Mouse (Mus musculus) kidney, adult 2 months (tissue): Measurements from ENCODE around the gene Rhoa. TPM values are rescaled to one million over a fixed set of nuclear protein-coding genes. Genes with fewer than 3 reads are reported as not detected.

ENCODE experiments used
- DNase-seq: peaks from one replicate; pipeline ENCODE4 v3.0.0; 2021
- H3K27ac ChIP-seq: fragments of 200-500 bp; 2 replicates; pipeline ENCODE4 v1.5.1; 2012; ENCODE audit warnings: low read depth, low read length, control low read depth, inconsistent platforms; ENCODE audit not compliant: insufficient read depth
- H3K27me3 ChIP-seq: fragments of 200-500 bp; replicated peaks from 2 replicates; pipeline ENCODE4 v1.6.1; 2012; ENCODE audit warnings: mild to moderate bottlenecking, moderate library complexity, low read length, inconsistent platforms; ENCODE audit not compliant: control insufficient read depth, insufficient read depth
- H3K36me3 ChIP-seq: fragments of 200-500 bp; 2 replicates; pipeline ENCODE4 v1.6.1; 2012; ENCODE audit warnings: mild to moderate bottlenecking, moderate library complexity, low read length, inconsistent platforms; ENCODE audit not compliant: control insufficient read depth, insufficient read depth
- H3K4me1 ChIP-seq: fragments of 200-500 bp; 2 replicates; pipeline ENCODE4 v1.6.1; 2011; ENCODE audit warnings: low read length; ENCODE audit not compliant: control insufficient read depth, insufficient read depth
- H3K4me3 ChIP-seq: fragments of 200-500 bp; 2 replicates; pipeline ENCODE4 v1.5.1; 2011; ENCODE audit warnings: mild to moderate bottlenecking, low read depth, low read length, control low read depth; ENCODE audit not compliant: insufficient read depth
- CTCF ChIP-seq: fragments of 200-500 bp; conservative IDR thresholded peaks from 2 replicates; pipeline ENCODE4 v1.5.1; 2011; ENCODE audit warnings: low read depth, mild to moderate bottlenecking, control low read depth, low read length, moderate library complexity, mixed read lengths; ENCODE audit not compliant: insufficient read depth, insufficient read length
- POLR2A ChIP-seq: fragments of 200-500 bp; IDR thresholded peaks from one replicate; pipeline ENCODE4 v1.6.1; 2011; ENCODE audit warnings: low read depth, low read length, control low read depth
- WGBS: fragments of 180-500 bp; shearing (Covaris S2); methylation state at CpG from one replicate; pipeline ENCODE4 v1.1.7; 2018; 5-methylcytosine and 5-hydroxymethylcytosine counted together
- polyA plus RNA-seq: library from polyadenylated mRNA; depleted of rRNA; stranded (reverse); fragments of >200 nt; gene quantifications from 2 replicates; pipeline ENCODE4 v1.2.3, GENCODE M21; 2012; rRNA removed

Gene Rhoa
- 125 and 179 TPM in 2 replicates for polyA plus RNA-seq

DNA sequence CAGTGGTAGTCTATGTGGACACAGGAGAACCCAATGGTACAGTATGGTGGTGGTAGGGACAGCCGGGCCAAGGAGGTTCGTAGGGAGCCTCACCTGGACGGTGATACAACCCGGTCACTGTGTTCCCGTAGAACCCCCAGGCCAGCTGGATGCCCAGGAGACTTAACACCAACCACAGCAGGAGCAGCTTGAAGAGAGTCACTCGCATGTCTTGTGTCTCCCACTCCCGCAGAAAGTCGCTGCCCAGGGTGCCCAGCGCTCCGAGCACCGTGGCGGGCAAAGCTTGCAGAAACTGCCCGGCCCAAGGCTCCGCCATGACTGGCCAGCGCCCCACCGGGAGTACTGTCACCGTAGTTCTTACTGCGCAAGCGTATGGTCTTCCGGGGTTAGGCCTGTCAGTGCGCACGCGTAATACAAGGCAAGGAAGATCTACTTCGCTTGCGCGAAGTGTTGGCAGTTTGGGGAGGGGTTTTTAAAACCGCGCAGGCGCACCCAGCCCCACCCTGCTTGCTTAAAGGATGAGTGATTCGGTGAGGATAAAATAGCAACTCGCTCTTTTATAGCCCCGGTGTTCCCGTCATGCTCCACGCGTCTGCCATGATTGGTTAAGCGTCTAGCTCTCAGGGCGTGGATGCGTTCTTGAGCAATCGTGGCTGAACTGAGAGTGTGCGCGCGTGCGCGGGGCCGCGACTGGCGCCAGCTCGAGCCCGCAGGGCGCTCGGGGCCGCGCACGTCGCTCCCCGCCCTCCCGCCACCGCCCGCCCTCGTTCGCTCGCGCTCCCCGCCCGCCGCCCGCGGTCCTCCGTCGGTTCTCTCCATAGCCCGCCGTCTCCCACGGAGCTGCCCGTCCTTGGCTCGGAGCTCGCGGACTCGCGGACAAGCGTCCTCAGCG, at the start of gene Rhoa, which contains the start of gene Tcta:
Gene Rhoa (plus strand): TSS at position 501 of the 892 bp plus-strand sequence.
Gene Tcta (minus strand): TSS at position 532 of the 892 bp plus-strand sequence.
- H3K36me3 ChIP-seq: no peaks in the 10 kb centered on the region; the same call in 1 of the 2 replicates
- DNase-seq: peak; percentile 100
- whole genome bisulfite sequencing: under 1% methylated on average over 79 of the region's 81 CpGs

DNA sequence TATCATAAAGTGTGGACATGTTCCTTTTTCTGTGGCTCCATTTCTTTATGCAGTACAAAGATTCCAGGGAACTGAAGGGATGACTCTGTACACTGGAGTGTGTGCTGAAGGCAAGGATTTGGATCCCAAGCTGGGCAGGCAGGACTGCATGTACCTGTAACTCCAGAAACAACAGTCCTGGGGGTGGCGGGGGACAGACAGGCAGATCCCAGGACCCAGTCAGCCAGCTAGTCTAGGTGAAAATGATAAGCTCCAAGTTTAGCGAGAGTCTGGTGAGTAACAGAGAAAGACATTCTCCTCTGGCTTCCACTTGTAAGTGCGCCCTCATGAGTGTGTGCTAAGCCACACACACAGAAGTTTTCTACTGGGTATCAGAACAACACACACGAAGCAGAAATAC, 45.4 kb upstream of the Rhoa start:
- WGBS: 68% methylated on average over 4 of the region's 4 CpGs
- H3K27me3 ChIP-seq: no peaks in the 10 kb centered on the region
- peaks cover 19% of the 10 kb centered on the region; the same call in 1 of the 2 replicates for H3K4me1 ChIP-seq
- no peak for DNase-seq
- TF ChIP-seq POLR2A: no peak
- TF ChIP-seq CTCF: no peak
- H3K4me3 ChIP-seq: no peak overlapping the region
- no peaks in the 10 kb centered on the region for H3K36me3 ChIP-seq
- peak overlapping the region; percentile 5; the same call in 1 of the 2 replicates for H3K27ac ChIP-seq

More for the DNA sequence above, at the start of gene Rhoa, which contains the start of gene Tcta:
- Histone ChIP-seq H3K4me1 (peaks cover 16% of the 10 kb centered on the region), H3K27ac (peak within 1 kb of the TSS; percentile 97), H3K4me3 (peak within 1 kb of the TSS; percentile 82), H3K27me3 (no peaks in the 10 kb centered on the region)
- peak; percentile 92 for TF ChIP-seq POLR2A
- no peak for TF ChIP-seq CTCF

DNA sequence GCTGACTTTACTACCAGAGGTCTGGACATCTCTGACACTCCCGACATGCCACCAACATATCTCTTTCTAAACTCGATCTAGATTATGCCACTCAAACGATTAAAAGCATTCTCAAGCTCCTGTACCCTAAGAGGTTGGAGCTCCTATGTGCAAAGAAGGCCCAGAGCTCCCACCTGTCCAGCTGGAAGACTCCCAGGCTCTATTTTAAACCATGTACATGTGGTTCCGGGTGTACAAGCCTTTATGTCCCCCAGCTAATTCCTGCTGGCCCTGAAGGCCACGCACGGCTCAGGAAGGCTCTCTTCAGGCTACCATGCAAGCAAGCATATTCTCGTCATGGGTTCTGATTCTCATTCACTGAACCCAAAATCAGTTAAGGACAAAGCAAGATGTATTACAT, 44.1 kb upstream of the Rhoa start:
- peak overlapping the region; percentile 76 for H3K27ac ChIP-seq
- H3K4me1 ChIP-seq: peaks cover 19% of the 10 kb centered on the region; the same call in 1 of the 2 replicates
- no peak for DNase-seq
- 25% methylated on average over 7 of the region's 7 CpGs for WGBS
- H3K4me3 ChIP-seq: peak overlapping the region; percentile 53
- TF ChIP-seq CTCF (no peak), POLR2A (no peak)
- H3K27me3 ChIP-seq: no peaks in the 10 kb centered on the region
- no peaks in the 10 kb centered on the region for H3K36me3 ChIP-seq

DNA sequence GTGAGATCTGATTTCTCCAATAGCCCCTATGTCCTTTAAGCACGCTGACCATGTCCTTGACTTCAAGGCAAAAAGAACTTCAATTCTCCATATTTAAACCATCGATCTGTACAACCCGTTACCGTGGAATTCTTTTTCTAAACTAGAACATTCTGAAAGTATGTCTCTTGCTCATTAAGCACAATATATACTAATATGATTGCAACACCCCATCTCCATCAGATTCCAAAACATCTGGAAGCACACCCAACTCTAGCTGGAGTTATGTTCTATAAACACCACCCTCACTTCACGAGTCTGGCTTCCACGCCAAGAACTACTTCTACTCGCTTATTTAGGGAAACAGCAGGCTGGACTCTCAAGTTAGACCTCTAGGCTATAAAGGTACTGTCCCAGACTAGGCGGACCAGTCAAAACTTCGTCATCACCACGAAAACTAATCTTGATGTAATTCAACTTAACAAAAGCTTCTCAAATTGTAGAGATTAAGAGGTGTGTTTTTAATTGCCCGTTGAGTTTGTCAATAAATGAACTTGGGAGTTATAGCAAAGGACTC, 43.4 kb upstream of the Rhoa start:
- Histone ChIP-seq H3K4me1 (peaks cover 22% of the 10 kb centered on the region; the same call in 1 of the 2 replicates), H3K27me3 (no peaks in the 10 kb centered on the region), H3K4me3 (peak overlapping the region; percentile 91), H3K27ac (peak overlapping the region; percentile 76), H3K36me3 (no peaks in the 10 kb centered on the region)
- peak; percentile 36 for DNase-seq
- TF ChIP-seq CTCF: no peak
- TF ChIP-seq POLR2A: no peak
- WGBS: 21% methylated on average over 11 of the region's 11 CpGs

DNA sequence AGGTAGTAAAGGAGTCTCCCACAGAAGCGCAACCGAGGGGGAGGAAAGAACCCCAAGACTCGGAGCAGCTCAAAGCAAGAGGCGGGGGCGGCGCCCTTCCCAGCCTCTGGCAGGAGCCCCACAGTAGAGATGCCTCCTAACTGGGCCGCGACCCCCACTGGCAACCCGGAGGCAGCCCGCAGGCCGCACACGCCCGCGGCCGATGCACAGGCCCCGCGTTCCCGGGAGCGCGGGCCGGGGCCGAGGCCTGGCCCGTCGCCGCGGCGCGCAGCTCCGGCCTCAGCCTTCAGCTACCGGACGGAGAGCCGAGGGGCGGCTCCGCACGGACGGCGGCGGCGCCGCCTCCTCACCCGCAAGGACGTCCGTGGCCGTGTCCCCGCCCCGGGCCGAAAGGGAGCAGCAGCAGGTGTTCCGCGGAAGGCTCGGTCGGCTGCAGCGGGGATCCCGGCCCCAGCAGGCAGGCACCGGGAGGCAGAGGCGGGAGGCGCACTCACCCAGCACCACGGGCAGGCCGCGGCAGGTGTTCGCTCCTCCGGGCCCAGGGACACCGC, 42.7 kb upstream of the Rhoa start:
- Histone ChIP-seq H3K4me1 (peaks cover 22% of the 10 kb centered on the region; the same call in 1 of the 2 replicates), H3K36me3 (no peaks in the 10 kb centered on the region), H3K27ac (peak overlapping the region; percentile 76), H3K27me3 (no peaks in the 10 kb centered on the region), H3K4me3 (peak overlapping the region; percentile 91)
- peak; percentile 80 for DNase-seq
- TF ChIP-seq CTCF (no peak), POLR2A (no peak)
- WGBS: under 1% methylated on average over 60 of the region's 62 CpGs

DNA sequence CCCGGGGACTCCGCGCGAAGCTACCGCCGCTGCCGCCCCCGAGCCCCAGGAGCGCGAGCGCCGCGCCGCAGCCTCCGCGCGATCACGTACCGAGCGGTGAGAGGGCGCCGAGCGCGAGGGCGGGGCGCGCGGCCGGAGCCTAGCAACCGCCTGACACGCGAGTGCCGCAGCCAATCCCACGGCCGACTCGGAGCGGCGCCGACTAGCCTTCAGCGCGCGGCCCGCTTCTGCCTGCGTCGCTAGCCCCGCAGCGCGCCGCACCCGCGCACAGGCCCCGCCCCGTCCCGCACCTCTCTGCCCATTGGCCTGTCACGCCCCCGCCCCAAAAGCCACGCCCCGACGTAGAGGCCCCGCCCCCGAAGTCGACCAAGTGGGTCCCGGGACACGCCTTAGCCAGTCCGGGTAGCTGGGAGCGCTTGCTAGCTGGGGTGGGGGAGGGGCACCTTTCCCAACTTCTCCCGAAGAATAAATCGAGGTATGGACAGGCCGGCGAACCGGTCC, 42.2 kb upstream of the Rhoa start, which contains the start of gene Dag1:
Gene Dag1 (minus strand): TSS at position 269 of the 501 bp plus-strand sequence.
- under 1% methylated on average over 67 of the region's 71 CpGs for WGBS
- H3K4me1 ChIP-seq: peaks cover 22% of the 10 kb centered on the region; the same call in 1 of the 2 replicates
- no peak for TF ChIP-seq CTCF
- TF ChIP-seq POLR2A: peak; percentile 68
- H3K27ac ChIP-seq: peak within 1 kb of the TSS; percentile 95
- DNase-seq: peak; percentile 99
- no peaks in the 10 kb centered on the region for H3K36me3 ChIP-seq
- no peaks in the 10 kb centered on the region for H3K27me3 ChIP-seq
- H3K4me3 ChIP-seq: peak within 1 kb of the TSS; percentile 91

DNA sequence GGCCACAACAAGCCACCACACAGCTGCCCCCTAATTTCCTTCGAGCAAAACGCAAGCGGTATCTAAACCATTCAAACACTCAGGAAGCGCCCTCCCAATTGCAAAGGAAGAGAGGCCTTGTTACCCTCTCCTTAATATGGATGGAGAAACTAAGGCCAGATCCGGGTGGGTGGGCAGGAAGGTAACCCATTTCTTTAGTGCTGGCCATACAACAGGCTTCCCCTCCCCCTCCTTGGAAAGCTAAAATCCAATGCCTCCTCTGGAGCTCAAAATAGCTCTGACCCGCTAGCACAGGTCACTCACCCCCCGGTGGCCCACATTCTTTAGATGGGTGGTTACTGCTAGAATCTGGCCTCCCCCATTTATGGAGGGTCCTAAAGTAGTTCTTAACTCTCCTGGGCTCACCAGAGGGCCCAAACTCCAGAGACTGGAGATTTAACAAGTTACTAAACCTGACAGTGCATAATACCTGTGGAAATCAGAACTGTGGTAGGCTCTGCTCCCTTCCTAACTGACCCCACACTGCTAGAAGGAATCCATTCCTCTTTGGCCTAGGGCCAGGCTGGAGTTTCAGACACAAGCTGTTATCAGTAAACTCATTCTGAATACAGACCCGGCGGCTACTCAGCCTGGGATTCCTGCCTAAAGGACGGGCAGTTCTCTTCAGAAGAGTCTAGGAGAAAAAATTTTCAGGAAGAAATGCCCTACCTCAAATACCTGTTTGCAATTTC, 41.6 kb upstream of the Rhoa start:
- Histone ChIP-seq H3K27me3 (no peaks in the 10 kb centered on the region), H3K27ac (peak overlapping the region; percentile 95), H3K4me1 (peaks cover 19% of the 10 kb centered on the region; the same call in 1 of the 2 replicates), H3K36me3 (no peaks in the 10 kb centered on the region), H3K4me3 (peak overlapping the region; percentile 91)
- 8% methylated on average over 10 of the region's 10 CpGs for WGBS
- DNase-seq: peak; percentile 71
- TF ChIP-seq CTCF (no peak), POLR2A (no peak)
